Mouse (Mus musculus) heart, adult 18-20 months (tissue): Measurements from ENCODE around the gene Omt2b. TPM values are rescaled to one million over a fixed set of nuclear protein-coding genes. Genes with fewer than 3 reads are reported as not detected.
"Not testable (repeated sequence)": the region's sequence is repeated elsewhere in the genome, so short reads cannot be mapped to it uniquely, and the experiment has no call there.

Experiments used
- DNase-seq, 2 experiments: peaks; one replicate each; pipeline ENCODE4 v3.0.0; 2021 to 2022; ENCODE audit warnings: mixed read lengths in 1 of 2
- long read RNA-seq, 2 experiments: library from polyadenylated mRNA; stranded (forward); transcript quantifications; one replicate each; pipeline ENCODE4 v2.0.0; 2021
- total RNA-seq, 2 experiments: library from RNA; stranded (reverse); gene quantifications; 2 replicates each; pipeline ENCODE4 v1.2.3; 2021

Gene Omt2b
- total RNA-seq, result not detected
- long read RNA-seq, experiment 1, result 0 reads
- long read RNA-seq, experiment 2, result 0 reads

GRCm38 (mm10) chr9:78327289-78327688 lies at the start of gene Omt2b:
Gene Omt2b, plus strand, starts transcription at chr9:78327589.
- DNase-seq, result not testable (repeated sequence)

- DNase-seq, result peak in 1 of 2 experiments; percentile 11
Measured at GRCm38 (mm10) chr9:78282002-78282711, 45.2 kb upstream of the Omt2b start.

DNA sequence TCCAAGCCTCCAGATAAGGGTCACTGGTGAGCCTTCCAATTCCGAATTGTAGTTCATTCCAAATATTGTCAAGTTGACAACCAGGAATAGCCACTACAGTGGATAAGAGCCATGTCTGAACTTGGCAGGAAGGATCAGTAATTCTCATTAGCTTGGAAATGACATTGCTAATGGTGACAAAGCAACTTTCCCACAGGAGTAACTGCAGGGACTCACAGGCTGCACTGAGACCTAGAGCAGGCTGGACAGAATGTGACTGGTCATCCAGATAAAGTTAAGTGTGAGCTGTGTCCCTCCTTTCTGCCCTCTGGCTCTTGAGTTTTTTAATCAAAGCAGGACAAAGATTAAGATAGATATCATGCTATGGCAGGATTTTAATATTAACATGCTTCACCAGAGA lies 38.3 kb upstream of the Omt2b start:
- not testable (repeated sequence) for DNase-seq

DNA sequence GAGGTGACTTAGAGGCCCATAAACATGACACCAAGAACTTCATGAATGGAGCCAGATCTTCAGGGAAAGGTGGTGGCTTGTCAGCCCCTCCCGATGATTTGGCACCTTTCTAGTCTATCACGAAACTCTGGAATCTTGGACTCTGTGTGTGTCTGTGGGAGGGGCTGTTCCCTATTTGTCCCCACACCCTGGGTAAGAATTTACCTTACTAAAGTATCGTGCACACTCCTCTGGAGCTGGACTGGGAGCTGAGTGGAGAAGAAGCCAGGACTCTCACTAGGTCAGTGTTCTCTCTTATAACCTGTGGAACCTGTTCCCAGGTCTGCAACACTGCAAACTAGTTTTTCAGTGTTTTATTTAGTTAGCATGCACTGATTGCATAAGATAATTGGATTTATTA lies 37.7 kb upstream of the Omt2b start, which contains the start of gene Gm10639:
TSS of gene Gm10639 (plus strand) at position 201 of the 400 bp plus-strand sequence.
- not testable (repeated sequence) for DNase-seq

- not testable (repeated sequence) for DNase-seq
Measured at GRCm38 (mm10) chr9:78292462-78292861, 34.9 kb upstream of the Omt2b start.

- DNase-seq, result not testable (repeated sequence)
Measured at GRCm38 (mm10) chr9:78293683-78294082, 33.7 kb upstream of the Omt2b start.

DNA sequence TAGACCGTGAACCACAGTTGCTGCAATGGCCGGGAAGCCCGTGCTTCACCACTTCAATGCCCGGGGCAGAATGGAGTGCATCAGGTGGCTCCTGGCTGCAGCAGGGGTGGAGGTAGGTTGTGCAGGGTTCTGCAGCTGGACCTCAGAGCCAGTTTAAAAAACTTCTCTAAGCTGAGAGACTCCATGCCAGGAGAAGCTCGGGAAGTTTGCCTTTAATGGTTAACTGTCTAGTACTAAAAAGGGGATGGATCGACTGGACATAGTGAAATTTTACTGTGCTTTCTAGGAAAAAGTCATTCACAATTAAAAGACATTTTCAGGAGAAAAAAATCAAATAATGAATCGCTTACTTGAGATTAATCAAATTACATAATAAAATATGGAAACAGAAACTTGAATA lies 32.6 kb upstream of the Omt2b start:
- DNase-seq, result not testable (repeated sequence)

DNA sequence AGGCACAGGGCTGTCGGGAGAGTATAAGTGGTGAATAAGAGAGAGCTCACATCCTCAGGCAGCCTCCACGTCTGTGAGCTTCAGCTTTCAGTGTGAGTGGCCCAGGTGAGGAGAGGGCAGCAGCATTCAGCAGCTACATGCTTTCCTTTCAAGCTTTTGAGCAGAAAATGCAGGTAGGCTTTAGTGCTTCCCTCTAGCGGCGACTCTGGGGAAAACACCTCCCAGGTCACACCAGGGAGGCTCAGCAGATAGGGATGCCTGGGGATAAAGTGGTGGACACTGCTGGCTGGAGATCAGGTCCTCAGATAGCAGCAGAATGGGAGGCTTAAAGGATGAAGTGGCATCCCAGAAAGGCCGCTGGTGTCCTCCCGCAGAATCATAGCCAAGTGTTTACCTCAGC lies 31.3 kb upstream of the Omt2b start:
- DNase-seq, result peak in 1 of 2 experiments; percentile 38

GRCm38 (mm10) chr9:78298232-78298631 lies 29.2 kb upstream of the Omt2b start:
- DNase-seq, result no peak

DNA sequence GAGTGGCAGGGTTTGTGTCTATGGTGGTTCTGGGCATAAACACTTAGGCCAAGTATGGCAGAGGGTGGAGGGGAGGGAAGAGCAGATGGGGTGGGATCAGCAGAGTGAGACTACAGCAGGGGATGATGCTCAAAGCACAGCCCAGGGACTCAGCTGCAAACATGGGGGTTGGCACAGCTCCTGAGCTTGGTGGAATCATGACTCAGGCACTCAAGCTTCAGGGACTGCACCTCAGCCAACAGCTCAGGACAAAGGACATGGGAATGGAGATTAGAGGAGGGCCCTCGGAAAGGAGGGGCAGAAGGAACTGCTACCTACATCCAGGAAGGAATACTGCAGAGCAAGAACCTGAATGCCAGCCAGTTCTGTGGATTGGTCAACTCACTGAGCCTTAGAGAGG lies 28.2 kb upstream of the Omt2b start:
- DNase-seq, result not testable (repeated sequence)

GRCm38 (mm10) chr9:78308122-78308521 lies 19.3 kb upstream of the Omt2b start:
- DNase-seq, result not testable (repeated sequence)

- no peak for DNase-seq
Measured at GRCm38 (mm10) chr9:78314696-78315095, 12.7 kb upstream of the Omt2b start, which contains the start of gene Omt2a. Gene Omt2a, minus strand, starts transcription at chr9:78314796.

GRCm38 (mm10) chr9:78319499-78319898 lies 7.9 kb upstream of the Omt2b start:
- no peak for DNase-seq

DNA sequence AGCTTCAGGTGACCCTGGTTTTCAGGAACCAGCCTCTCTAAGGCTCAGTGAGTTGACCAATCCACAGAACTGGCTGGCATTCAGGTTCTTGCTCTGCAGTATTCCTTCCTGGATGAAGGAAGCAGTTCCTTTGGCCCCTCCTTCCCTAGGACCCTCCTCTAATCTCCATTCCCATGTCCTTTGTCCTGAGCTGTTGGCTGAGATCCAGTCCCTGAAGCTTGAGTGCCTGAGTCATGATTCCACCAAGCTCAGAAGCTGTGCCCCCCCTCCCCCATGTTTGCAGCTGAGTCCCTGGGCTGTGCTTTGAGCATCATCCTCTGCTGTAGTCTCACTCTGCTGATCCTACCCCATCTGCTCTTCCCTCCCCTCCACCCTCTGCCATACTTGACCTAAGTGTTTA lies 9.7 kb downstream of the Omt2b start:
- DNase-seq, result not testable (repeated sequence)

GRCm38 (mm10) chr9:78340324-78340723 lies 12.9 kb downstream of the Omt2b start:
- DNase-seq, result peak; percentile 11 to 62

- not testable (repeated sequence) for DNase-seq
Measured at GRCm38 (mm10) chr9:78342494-78342893, 15.1 kb downstream of the Omt2b start.

GRCm38 (mm10) chr9:78343055-78343454 lies 15.7 kb downstream of the Omt2b start:
- DNase-seq, result not testable (repeated sequence)

GRCm38 (mm10) chr9:78345235-78345634 lies 17.8 kb downstream of the Omt2b start:
- DNase-seq, result not testable (repeated sequence)

DNA sequence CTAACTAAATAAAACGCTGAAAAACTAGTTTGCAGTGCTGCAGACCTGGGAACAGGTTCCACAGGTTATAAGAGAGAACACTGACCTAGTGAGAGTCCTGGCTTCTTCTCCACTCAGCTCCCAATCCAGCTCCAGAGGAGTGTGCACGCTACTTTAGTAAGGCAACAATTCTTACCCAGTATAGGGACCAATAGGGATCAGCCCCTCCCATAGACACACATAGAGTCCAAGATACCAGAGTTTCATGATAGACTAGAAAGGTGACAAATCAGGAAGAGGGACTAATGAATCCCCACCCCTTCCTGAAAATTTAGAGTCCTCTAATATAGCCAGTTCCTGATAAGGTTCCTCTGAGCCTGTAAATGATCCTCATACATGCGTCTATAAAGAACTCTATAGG lies 19.6 kb downstream of the Omt2b start:
- no peak for DNase-seq

DNA sequence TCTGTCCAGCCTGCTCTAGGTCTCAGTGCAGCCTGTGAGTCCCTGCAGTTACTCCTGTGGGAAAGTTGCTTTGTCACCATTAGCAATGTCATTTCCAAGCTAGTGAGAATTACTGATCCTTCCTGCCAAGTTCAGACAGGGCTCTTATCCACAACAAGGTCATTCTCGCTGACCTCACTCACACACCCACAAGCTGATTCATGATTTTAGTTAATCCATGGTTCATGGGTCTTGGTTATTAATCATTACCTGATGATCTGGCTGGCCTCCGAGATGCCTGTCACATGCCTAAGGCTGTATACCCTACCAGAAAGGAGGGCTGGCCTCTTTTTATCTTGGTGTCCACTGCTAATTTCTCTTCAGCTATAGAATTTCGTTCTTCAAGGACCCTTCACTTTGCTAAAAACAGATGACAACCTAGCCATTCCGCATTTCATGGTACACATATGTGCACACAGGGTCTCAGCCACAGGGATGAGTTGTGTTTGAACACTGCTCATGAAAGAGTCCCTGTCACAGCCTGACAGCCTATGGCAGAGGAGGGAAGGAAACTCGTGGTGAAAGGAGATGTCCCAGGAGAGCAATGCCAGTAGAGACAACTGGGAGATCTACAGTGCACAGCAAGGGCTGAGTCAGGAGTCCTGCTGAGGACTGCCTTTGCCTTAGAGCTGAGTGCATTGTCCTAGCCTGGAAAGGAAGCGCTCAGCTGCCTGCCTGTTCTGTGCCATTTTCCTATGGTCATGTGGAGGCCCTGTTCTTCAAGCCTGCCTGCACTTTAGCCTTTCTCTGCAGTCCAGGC lies 21.0 kb downstream of the Omt2b start:
- peak; percentile 36 to 39 for DNase-seq

DNA sequence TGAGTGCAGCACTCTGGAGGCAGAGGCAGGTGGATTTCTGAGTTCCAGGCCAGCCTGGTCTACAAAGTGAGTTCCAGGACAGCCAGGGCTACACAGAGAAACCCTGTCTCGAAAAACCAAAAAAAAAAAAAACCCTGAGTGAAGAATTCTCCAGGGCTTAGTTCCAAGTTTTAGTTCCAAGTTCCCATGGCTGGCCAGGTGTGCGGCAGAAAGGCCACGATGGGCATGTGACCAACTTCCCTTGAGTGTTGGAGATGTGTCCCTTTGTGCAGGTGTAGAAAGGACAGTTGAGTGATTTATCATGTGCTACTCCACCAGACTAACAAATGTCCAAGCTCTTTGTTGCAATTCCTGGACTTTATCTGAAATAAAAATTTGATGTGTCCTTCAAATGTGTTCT lies 21.8 kb downstream of the Omt2b start:
- DNase-seq, result not testable (repeated sequence)

DNA sequence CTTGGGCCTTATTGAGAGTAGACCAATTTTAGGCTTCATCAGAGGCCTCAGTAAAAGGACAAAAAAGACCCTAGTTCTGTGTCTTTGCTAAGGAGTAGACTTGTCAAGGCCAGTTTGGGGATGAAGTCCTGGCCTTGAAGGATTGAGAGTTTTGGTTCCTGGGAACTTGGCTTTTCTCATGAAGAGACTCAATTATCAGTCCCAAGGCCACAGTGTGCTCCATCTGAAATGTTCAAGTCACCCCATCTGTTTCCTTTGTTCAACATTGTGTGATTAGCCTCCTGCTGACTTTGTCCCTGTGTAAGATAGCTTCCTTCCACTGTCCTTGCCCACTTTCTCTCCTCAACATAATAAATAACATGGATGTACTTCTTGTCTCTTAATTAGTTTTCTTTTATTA lies 22.6 kb downstream of the Omt2b start:
- not testable (repeated sequence) for DNase-seq
